Mouse (Mus musculus) kidney, adult 11 months (tissue): ENCODE data around the gene Baz2b.

Source experiments
- DNase-seq: peaks from one replicate; pipeline ENCODE4 v3.0.0; 2022

The Baz2b gene

GRCm38 (mm10) chr2:60128631-60129030 is 81.0 kb downstream of the Baz2b start:
- DNase-seq, result no peak

- DNase-seq, result no peak
These were observed 82.8 kb downstream of the Baz2b start for GRCm38 (mm10) chr2:60126831-60127230.

GRCm38 (mm10) chr2:60126292-60126691 is 83.3 kb downstream of the Baz2b start:
- DNase-seq, result no peak

- DNase-seq, result peak; percentile 62
These were observed 84.3 kb downstream of the Baz2b start for GRCm38 (mm10) chr2:60125049-60126004.

- peak; percentile 40 for DNase-seq
These were observed 85.0 kb downstream of the Baz2b start for GRCm38 (mm10) chr2:60124648-60125048.

- DNase-seq, result no peak
These were observed 85.6 kb downstream of the Baz2b start for GRCm38 (mm10) chr2:60123911-60124647.

GRCm38 (mm10) chr2:60123061-60123874 is 86.4 kb downstream of the Baz2b start:
- no peak for DNase-seq

GRCm38 (mm10) chr2:60122188-60122587 is 87.5 kb downstream of the Baz2b start:
- no peak for DNase-seq

GRCm38 (mm10) chr2:60120681-60121080 is 89.0 kb downstream of the Baz2b start:
- no peak for DNase-seq

- DNase-seq, result no peak
These were observed 90.7 kb downstream of the Baz2b start for GRCm38 (mm10) chr2:60118684-60119558.

GRCm38 (mm10) chr2:60117867-60118266 is 91.8 kb downstream of the Baz2b start:
- no peak for DNase-seq

- DNase-seq, result no peak
These were observed 93.6 kb downstream of the Baz2b start for GRCm38 (mm10) chr2:60115891-60116554.

- DNase-seq, result no peak
These were observed 94.7 kb downstream of the Baz2b start for GRCm38 (mm10) chr2:60114901-60115300.

- no peak for DNase-seq
These were observed 95.7 kb downstream of the Baz2b start for GRCm38 (mm10) chr2:60113661-60114560.

GRCm38 (mm10) chr2:60112116-60112515 is 97.5 kb downstream of the Baz2b start:
- no peak for DNase-seq

- no peak for DNase-seq
These were observed 100.6 kb downstream of the Baz2b start for GRCm38 (mm10) chr2:60109001-60109400.

- no peak for DNase-seq
These were observed 113.0 kb downstream of the Baz2b start for GRCm38 (mm10) chr2:60096625-60097024.

- no peak for DNase-seq
These were observed 119.4 kb downstream of the Baz2b start for GRCm38 (mm10) chr2:60090280-60090679.

- no peak for DNase-seq
These were observed 120.0 kb downstream of the Baz2b start for GRCm38 (mm10) chr2:60089528-60090247.
